Mouse (Mus musculus) lung, postnatal 0 days (tissue): ENCODE data around the gene Ugt1a6b.
"Not testable (repeated sequence)": the region's sequence is repeated elsewhere in the genome, so short reads cannot be mapped to it uniquely, and the experiment has no call there.

ENCODE experiments used
- CTCF ChIP-seq: IDR thresholded peaks from 2 replicates; pipeline ENCODE4 v1.5.1; 2016; ENCODE audit warnings: antibody characterized with exemption, mild to moderate bottlenecking
- EP300 ChIP-seq: IDR thresholded peaks from 2 replicates; pipeline ENCODE4 v1.6.1; 2016; ENCODE audit warnings: antibody characterized with exemption, mild to moderate bottlenecking, control low read depth

DNA sequence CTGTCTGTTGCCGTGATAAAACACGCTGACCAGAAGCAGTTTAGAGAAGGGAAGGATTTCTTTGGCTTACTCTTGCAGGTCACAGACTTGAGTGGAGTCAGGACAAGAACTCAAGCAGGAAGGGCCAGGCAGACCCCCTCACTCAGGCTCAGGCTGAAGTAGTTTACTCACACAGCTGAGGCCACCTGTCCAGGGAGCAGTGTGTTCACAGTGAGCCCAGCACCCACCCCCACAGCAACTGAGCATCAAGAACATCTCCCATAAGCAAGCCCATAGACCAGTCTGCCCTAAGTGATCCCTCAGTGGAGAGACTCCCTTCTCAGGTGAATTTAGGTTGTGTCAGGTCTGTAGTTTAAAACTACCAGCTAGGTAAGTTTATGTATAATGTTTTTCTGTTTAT is 6.6 kb downstream of the Ugt1a6b start:
- TF ChIP-seq CTCF, EP300: not testable (repeated sequence)
